Mouse (Mus musculus) kidney, adult 9 months (tissue): ENCODE data around the gene Prpf18.

Source experiments
- DNase-seq: peaks from one replicate; pipeline ENCODE4 v3.0.0; 2022

Prpf18 gene

DNA sequence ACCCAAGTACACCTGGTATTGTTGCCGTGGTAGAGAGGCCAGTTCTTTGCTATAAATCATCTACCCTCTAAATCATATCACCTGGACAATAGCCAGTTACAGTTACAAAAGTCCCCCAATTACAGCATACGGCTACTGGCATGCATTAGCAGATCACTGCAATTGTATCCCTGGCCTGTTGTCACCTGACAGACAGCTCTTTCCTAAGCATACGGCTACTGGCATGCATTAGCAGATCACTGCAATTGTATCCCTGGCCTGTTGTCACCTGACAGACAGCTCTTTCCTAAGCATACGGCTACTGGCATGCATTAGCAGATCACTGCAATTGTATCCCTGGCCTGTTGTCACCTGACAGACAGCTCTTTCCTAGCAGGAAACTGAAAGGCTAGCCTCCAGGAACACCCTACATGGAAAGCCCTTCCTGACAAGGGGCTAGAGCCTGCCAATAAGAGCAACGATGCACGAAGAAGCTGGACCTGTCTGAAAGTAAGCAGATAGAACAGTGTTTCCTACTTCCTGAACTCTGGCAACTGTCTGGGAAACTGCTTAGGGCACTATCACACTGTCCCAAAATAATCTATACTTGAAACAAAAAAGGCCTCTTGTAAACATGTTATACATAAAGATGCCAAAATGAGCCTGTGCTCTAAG is 37.5 kb downstream of the Prpf18 start:
- DNase-seq = peak; percentile 49

DNA sequence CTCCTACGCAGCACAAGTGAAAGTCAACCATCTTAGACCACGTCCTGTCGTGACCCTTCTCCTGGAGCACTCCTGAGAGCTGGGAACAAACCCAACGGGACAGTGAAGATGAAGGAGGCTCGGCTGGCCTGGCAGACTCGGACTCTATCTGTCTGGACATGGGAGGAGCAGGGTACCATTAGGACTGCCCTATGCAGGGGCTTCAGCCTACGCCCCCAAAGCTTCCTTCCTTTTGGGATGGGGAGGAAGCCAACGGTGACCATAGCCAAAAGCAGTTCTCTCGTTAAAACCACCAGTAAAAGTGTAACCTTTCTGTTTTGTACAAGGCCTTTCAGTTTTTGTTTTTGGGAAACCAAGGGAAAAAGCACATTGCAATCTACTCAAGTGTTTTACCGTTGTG is 40.2 kb downstream of the Prpf18 start:
- DNase-seq = no peak

DNA sequence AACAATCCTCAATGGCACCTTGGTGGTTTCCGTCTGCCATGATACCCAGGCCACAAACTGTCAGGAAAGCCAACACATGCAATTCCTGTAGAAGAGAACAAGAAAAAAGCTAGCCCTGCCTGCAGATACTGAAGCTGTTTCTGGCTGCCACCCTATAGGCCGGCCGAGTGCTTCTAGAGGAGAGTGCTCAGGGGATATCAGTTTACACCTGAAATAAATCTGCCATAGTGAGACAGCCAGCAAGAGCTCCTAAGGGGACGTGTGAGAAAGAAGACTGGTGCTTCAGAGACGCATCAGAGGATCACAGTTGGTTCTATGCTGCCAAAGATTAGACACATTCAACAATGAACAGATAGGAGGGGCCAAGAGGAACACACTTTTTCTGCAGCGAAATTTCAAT is 40.6 kb downstream of the Prpf18 start:
- no peak for DNase-seq

DNA sequence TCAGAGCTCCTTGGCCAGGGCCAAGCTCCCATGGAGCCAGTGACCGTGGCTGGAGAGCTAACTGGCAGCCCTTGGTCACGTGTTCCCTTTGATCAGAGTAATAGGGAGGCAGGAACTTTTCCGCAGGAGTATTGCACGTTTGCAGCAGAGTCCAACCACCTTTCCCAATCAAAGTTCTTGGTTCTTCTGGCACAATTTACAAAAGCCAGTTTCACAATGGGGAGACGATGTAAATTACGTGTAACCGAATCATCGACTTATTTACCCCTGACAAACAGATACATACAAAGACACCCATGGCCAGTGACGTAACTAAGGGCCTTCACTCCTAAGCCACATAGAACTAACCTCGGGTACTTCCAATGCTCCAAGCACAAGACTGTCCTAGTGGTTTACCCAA is 42.5 kb downstream of the Prpf18 start:
- DNase-seq = no peak

DNA sequence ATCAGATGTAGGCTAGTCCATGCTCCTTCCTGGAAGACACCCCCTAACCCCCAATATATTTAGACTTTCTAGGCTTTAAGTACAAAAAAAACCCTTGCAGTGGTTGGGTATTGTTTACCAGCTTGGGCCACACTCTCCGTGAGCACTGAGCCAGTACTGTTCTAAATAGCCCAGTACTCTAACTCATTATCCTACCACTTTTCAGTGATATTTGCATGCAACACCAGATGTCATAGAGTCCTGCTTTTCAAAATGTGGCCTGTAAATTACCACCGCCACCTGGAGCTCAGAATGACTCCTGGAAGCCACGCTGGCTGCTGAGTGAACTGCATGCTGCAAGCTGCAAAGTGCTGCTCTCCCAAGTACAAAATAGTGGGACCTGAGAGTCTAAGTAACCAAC is 43.7 kb downstream of the Prpf18 start:
- no peak for DNase-seq

DNA sequence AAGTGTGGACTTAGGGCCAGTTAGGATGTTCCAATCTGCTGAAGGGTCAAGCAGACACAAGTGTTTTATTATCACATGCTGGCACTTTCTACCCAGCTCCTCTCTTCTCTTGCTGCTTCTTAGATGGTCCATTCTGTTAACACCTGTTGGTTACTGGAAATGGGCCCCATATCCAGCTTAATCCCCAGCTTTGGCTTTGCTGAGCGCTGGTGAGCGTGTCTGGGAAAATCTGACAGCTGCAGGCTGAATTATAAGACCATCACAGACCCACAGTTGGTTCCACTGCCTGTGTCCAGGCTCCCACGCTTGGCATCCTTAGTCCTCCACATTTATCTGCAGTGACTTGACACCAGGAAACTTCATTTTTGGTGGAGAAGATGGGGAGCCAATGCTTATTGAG is 45.4 kb downstream of the Prpf18 start:
- no peak for DNase-seq

DNA sequence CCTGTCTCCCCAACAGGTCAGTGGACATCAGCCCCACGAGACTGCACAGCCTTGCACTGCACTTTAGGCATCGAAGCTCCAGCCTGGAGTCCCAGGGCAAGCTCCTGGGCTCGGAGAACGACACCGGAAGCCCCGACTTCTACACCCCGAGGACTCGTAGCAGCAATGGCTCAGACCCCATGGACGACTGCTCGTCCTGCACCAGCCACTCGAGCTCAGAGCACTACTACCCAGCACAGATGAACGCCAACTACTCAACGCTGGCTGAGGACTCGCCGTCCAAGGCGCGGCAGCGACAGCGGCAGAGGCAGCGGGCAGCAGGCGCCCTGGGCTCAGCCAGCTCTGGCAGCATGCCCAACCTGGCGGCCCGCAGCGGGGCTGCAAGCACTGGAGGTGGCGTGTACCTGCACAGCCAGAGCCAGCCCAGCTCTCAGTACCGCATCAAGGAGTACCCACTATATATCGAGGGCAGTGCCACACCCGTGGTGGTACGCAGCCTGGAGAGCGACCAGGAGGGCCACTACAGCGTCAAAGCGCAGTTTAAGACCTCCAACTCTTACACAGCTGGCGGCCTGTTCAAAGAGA is 48.5 kb downstream of the Prpf18 start:
- no peak for DNase-seq

DNA sequence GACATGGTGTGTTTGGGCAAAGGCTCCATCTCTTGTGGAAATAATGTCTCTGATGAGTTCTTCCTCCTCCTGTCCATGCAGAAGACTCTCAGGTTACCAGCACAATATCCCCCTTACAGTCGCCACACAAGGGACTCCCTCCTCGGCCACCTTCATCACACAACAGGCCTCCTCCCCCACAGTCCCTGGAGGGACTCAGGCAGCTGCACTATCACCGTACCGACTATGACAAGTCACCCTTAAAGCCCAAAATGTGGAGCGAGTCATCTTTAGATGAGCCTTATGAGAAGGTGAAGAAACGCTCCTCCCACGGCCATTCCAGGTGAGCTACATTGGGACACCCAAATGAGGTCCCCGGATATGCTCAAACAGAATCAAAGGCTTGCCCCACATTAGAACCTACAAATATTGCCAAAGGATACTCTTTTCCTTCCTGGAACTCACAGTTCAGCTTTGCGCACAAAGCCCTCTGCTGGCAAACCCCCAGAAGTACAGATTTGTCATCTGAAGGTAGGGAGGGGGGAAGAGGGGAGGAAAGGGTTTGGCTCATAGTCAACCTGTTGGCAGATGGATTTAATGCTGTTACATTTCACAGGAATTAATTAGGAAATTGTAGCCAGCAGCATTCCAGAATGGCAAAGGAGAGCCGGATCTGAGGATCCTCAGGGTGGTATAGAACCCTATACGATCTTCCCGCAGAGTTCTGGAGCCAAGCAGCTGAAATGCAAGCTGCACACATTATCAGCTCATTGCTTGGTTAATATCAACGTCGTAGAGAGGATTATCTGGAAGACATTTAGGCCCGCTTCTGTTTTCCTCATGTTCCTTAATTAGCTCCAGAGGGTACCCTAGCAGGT is 50.7 kb downstream of the Prpf18 start:
- DNase-seq = peak; percentile 73

DNA sequence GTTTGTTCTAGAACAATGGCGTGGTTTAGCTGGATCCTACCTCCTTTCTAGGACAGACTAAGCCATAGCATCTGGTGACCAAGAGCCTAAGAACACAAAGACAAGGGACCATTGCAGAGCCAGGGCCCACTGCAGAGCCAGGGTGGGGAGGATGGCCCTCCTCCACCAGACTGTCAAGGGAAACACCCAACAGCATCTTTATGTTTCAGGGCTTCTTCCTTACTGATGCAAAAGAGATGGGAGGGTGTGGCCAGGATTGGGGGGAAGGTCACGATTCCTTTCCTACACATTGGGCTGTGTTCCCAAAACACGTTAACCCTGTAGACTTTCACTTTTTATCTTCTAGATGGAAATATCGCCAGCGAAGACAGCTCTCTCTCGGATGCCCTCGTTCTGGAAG is 54.9 kb downstream of the Prpf18 start:
- no peak for DNase-seq

DNA sequence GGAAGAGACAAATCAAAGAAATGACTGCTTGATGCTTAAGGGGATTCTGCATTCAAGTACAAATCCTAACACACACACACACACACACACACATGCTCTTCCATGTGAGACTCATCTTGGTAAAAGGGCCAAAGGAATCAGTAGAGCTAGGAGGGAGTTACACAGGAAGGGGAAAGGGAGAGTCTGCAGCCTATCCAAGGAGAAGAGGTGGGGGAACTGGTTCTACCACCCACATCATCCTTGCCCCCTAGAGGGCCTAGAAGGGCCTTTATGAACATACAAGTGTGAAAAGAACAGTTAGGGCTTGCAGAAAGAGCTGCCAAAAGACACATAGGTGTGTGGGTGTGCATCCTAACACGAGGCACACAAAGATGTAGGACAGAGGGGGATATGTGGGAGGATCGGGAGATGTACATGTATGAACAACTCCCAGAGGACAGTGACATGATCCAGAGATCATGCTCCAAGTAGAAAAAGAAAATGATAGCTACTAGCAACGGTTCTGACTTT is 58.0 kb downstream of the Prpf18 start:
- DNase-seq = no peak

DNA sequence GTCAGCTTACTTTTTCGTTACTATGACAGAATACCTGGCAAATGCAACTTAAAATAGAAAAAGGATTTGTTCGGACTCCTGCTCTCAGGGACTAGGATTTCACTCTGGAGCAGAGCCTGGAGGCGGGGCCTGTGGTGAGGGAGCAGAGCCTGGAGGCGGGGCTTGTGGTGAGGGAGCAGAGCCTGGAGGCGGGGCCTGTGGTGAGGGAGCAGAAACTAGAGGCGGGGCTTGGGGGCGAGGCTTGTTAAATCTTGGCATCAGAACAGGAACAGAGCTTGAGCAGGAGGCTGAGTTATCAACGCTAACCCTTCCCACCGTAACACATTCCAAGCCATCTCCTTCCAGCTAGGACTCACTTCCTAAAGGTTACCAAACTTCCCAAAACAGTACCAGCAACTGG is 58.5 kb downstream of the Prpf18 start:
- DNase-seq = peak; percentile 77

DNA sequence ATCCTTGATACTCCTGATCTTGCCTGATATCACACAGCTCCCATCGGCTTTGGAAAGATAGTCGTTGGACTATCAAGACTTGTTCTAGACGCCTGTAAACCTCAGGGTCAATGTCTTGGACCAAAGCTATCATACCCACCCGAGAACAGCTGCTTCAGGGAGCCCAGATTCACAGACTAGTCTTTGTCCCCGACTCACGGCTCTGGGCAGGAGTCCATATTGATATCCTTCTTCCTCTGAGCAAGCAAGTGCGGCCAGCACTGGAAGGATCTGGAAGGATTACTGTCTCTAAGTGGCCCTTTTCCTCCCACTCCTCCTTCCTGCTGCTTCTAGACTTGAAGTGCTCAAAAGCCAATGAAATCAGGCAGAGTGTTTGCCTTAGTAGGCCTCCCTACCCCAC is 59.2 kb downstream of the Prpf18 start:
- DNase-seq = no peak

DNA sequence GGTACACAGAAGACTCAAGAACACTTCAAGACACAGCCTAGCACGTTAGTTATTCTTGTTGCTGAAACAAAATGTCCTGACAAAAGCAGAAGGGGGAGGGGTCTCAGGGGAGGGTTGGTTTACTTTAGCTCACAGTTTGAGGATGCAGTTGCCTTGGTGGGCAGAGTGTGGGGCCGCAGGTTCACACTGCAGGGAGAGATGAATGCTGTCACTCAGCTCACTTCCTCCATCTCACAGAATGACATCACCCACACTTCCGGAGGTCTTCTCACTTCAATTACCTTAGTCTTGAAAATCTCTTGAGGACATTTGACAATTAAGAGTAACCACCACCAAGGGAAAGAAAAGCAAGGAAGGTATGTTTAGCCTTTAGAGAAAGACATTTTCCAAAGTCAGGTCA is 60.3 kb downstream of the Prpf18 start:
- no peak for DNase-seq

DNA sequence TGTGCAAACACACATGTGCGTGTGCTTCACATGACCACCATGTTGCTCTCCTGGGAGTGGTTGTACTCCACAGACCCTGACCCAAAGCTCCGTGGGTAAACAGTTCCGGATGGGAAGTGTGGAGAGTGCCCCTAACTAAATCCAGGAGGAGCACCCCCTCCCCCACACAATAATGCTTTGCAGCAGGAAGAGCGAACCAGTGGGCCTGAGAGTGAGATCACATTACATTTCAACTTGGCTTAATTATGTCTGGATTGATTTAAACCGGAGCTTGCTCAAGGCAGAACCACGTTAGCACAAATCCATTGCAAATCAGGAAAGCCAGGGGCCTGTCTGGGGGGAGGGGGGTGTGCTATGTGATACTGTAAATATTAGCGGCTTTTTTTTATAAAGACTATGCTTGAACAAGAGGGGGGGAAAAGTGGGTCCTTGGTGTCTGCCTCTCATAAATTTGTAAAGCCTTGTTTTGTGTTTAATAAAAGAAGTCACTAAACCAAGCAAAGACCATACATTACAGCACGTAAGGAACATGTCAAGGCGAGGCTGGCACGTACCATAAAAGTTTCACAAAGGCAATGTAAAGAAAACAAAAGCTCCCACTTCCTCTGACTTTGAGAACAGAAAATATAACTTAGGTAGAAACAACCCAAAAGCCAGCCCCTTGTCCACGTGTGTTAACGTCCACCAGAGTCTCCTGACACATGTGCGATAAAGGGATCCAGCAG is 64.1 kb downstream of the Prpf18 start:
- no peak for DNase-seq

DNA sequence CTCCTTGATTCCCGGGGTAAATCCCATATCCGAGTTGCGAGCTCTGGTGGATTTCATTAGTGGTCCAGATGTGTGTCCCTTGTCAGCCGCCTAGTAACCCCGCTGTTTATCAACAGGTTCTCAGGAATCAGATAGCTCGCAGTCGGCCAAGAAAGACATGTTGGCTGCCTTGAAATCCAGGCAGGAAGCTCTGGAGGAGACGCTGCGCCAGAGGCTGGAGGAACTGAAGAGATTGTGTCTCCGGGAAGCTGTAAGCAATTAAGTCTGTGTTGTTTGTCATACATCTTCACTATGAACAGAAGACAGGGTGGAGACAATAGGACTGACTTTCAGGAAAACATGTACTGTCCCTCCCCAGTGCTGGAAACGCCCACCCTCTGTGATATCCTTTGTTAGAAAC is 65.7 kb downstream of the Prpf18 start:
- peak; percentile 27 for DNase-seq

DNA sequence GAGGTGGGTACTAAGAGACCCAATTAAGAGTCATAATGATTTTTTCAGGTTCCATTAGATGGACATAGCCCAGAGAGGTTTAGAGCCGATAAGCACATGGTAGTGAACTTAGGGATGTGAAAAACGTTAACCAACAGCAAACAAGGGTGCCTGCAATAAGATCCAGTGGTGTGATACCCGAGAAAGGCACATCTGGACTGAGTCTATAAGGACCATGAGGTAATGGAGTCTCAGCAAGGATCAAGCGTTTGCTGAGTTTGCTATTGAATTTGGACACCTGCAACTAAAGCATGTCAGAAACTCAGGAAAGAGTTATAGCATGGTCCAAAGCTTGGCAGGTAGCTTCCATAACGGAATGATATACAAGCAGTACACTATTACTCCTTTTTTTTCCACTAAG is 67.7 kb downstream of the Prpf18 start:
- DNase-seq = no peak

DNA sequence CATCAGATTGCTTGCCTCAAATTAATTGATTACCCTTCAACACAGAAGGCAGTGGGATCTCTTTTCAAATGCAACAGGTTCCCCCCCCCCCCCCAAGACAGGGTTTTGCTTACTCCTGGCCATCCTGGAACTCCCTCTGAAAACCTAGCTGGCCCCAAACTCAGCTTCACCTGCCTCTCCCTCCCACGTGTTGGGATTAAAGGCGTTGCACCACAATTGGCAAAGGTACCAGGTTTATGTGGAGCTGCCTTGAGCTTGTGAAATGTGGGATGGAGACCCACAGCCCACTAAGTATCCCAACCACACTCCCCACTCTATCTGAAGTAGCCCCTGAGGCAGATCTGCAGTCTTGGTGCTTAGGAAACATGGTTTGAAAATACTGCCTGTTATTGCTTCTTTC is 69.0 kb downstream of the Prpf18 start:
- DNase-seq = no peak

DNA sequence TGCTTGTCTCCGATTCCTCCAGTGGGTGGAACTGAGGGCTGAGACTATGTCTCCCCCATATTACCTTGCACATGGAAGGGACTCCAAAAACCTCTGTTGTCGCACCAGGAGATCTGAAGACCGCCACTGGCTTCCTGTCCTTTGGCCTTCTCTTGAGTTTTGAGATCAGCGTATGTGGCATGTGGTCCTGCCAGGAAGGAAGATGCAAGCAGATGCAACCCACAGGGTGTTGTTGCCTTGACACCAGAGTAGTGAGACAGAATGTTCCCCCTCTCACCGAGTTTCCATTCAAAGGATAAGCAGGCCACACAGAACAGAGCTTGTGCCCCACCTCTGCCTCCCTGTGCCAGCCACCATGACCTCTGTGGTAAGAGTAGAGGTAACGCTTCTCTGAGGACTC is 71.2 kb downstream of the Prpf18 start:
- no peak for DNase-seq

DNA sequence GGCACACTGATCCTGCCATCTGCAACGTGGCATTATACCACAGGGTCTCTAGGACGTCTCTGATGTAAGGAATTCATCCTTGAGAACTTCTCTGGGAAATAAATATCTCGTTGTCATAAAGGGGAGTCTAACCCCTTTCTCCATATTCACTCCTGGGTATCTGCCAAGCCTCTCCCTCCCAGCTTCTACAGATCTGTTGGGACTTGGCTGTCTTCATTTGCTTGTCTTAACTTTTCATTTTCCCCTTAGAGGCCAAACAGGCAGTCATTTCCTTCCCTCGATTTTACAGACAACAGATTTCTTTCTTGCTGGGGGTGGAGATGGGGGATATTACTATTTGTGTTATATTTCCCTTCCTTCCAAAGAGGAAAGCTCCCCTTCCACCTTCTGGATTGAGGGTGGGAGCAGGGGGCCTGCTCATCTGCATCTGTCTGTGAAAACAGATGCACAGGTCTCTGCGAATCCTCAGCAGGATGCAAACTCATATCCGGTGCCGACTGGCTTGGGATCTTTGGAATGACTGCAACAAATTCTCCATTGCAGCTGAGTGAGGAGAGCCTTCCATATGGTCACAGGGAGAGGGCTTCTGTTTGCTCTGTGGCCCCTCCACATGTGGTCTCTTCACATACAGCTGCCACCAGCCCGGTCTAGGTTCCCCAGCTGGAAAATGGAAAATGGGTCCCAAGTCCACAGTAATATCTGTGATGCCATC is 72.4 kb downstream of the Prpf18 start:
- no peak for DNase-seq

DNA sequence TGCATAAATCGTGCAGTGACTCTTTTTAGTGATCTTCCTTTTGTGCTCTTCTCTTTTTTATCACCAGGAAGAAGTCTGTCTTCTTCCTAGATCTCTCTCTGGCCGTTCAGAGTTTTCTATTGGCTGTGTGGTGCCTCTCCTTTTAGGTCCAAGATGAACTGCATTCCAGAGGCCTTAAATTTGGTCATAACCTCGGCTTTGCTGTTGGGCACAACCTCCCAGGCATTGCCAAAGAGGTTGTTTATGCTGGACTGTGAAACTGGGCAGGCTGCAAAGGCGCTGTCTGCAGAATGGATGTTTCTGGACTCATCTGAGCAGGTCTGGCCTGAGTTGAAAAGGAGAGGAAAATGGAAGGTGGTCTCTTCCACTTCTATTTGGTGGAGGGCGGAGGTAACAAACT is 73.6 kb downstream of the Prpf18 start:
- no peak for DNase-seq

DNA sequence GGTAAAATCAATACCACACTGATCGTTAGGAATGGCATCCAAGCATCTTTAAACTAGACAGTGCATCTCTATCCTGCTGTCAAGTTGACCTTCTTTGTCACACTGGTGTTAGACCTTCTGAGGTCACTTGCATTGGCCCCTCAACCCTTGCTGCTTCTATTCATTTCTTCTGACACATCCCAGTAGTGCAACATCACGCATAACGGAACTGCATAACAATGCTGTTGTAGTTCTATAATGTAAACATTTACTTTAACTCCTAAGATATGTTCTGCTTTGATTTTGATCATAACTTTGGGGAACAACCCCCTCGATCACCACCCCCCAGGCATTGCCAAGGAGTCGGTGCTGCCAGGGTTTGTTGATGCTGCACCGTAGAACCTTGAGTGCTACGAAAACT is 75.9 kb downstream of the Prpf18 start:
- DNase-seq = no peak

DNA sequence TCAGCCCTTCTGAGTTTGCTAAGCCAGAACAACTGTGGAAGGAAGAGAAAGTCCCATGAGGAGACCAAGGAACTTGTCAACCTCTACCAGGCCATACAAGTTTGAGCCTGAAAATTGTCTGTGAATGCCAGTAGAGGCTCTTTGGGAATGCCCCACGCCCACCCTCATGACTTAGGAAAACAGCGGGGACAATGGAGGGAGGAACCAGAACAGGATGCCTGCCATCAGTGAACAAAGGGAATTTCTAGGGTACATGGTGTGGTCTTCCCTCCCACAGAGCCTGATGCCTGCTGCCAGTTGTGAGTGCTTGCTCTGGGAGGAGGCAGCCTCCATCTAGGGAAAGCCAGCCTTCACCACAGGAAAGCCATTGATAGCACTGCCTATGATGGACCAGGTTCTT is 76.8 kb downstream of the Prpf18 start:
- DNase-seq = no peak

DNA sequence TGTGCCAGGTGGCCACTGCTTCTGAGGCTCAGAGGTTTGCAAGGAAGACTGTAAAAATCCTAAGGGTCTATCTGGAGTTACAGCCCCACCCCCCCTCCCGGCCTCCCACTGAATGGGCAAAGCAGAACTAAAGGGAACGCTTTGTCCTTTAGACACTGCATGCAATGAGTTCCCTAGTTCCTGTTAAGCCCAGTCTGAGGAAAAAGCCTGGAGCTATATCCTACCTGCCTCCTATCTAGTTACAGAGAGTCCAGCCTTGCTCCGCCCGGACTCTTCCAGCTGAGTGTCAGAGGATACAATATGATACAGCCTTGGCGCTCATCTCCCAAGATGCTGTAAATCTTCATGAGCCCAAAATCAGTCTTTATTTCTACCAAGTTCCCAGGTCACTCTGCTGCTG is 77.7 kb downstream of the Prpf18 start:
- DNase-seq = no peak
